Mouse (Mus musculus): ENCODE results near the gene Lhpp.

GRCm38 (mm10) chr7:132698737-132699136 lies 88.3 kb downstream of the Lhpp start:
- TF ChIP-seq CTCF (IDR thresholded peaks at IDR 0.05; ENCODE audit: extremely low read depth, insufficient read length, insufficient replicate concordance, low read depth, low read length) (no peak), POLR2A (IDR thresholded peaks at IDR 0.05; ENCODE audit: low read depth, low read length) (no peak)

All from small intestine, adult 2 months (tissue).